Mouse (Mus musculus) ES-CJ7 (cell line): ENCODE measurements around the gene Sfxn1.

ENCODE experiments used
- DNase-seq: peaks from one replicate; pipeline ENCODE4 v3.0.0; 2011; ENCODE audit warnings: low read depth, low spot score

The Sfxn1 gene

DNA sequence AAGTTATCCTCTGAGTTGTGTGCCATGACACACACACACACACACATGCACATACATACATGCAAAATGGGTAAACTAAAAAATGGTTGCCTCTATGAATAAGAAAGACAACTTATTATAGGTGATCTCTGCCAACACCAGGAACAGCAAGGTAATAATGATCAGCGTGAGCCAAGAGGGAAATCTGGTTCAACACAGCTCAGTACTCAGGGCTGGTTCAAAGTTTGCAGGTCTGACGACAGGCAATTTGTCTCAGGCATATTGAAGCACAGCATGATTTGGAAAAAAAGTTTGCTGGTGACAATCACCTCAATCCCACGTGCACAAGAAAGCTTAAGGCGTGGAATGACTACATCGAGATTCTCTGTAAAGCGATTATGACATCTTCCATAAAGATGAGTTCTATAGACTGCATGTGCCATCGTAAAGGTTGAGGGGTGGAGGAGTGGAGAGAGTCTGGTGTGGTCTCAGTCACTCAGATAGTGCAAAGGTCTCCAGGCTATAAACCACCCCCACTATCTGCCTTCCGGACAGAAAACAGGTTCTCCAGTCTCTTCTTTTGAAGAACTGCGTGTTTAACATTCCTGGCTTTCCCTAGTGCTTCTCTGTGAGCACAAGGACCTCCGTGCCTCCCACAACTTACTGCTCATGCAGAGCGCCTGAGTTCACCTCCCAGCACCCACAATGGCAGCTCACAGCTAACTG, 6.0 kb downstream of the Sfxn1 start:
- DNase-seq: no peak

DNA sequence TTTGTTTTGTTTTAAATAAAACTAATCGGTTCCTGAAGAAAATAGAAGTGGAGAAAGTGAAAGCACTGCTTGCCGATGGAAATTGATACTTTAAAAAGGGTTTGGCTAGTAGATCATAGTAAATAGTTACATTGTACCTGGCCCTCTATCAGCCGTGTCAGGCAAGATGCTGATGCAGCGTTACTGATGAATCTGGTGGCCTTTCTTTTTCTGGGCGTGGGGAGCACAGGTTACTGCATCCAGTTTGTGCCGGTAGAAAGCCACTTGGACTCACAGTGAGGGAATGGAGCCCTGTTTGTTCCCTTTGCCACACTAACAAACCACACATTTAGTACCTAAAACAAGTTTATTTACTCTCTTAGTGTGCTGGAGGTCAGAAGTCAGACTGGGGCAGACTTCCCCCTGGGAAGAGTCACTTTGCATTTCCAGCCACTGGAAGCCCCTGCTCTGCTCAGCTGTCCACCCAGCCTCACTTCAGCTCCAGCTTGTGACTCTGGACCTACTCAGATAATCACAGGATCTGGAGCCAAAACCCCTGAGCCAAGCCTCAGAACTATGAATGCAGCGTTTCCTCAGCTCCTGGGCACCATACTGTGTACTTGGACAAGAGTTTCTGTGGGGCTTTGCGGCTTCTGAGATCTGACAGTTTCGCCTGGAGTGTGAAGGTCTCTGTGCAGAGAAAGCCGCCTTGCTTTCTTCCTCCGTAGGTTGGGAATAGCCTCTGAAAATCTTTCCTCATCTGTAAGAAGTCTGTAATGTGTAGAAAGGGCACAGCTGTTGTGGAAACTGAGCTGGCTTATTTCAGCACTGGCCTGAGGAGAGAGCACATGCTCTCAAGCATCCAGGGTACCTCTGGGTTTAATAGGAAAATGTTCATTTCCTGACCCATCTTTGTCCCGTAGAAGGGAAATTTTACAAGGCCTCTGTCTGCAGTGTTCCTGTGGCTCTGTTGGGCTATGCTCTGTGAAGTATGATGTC, 8.4 kb downstream of the Sfxn1 start:
- peak; percentile 23 for DNase-seq

DNA sequence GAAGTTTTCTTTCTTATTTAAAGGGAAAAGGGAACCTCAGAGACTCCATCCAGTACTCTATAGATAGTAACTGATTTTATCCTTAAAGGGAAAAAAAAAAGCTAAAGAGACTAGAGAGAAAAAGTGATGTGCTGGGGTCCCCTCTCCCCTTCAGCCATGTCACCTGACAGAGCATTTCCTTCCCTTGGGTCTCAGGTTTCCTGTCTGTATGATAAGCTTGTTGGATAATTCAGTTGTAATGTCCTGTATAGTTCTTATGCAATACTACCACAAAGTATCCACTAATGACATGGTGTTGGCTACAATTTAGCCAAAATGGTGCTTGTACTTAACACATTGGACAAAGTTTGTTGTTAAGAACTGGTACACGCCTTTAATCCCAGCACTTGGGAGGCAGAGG, 9.1 kb downstream of the Sfxn1 start:
- DNase-seq: no peak

DNA sequence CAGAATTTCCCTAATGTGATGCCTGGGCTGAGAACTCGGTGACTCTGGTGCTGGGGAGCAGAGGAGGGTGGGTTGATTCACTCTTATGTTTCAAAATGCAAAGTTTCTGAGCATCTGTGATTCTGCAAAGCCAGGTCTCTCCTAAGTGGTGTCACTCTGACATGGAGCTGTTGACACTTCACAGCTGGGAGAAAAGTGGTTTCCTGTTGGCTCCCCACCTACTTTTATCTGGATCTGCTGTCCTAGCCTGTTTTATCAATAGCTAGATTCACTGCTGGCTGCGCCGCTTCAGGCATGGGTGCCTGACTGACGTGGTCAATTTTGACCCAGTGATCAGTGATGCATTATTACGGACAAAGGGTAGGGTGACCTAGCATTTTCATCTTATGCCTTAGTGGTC, 11.3 kb downstream of the Sfxn1 start:
- DNase-seq: no peak

- no peak for DNase-seq
Observed at GRCm38 (mm10) chr13:54084178-54084577, 12.5 kb downstream of the Sfxn1 start.

DNA sequence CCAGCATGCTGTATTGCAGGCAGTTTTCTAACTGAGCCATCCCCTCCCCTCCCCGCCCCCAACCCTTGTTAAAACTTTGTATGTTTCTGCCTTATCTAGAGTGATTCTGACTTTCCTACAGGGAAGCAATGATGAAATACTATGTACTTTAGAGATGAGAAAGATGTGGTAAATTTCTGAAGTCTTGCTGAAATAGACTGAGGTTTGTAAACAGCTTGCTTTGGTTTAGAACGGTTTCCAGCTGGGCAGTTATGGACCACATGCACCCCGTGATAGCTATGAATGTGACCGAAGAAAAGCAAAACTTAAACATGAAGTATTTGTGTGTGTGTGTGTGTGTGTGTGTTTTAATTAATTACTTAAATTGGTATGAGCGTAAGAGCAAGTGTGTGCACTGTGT, 13.2 kb downstream of the Sfxn1 start:
- DNase-seq: no peak

DNA sequence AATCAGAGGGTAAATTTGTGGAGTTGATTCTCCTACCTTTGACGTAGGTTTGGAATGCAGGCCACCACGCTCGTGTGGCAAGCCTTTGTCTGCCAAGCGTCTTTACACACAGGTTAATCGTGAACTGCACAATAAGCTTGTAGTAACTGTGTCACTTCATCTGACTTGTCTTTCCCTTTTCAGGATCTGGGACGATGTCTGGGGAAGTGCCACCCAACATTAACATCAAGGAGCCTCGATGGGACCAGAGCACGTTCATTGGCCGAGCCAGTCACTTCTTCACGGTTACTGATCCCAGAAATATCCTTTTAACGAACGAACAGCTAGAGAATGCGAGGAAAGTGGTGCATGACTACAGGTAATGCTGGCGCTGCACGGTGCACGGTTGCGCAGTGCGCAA, 13.6 kb downstream of the Sfxn1 start:
- no peak for DNase-seq

GRCm38 (mm10) chr13:54091719-54092118, 20.1 kb downstream of the Sfxn1 start:
- DNase-seq: no peak

DNA sequence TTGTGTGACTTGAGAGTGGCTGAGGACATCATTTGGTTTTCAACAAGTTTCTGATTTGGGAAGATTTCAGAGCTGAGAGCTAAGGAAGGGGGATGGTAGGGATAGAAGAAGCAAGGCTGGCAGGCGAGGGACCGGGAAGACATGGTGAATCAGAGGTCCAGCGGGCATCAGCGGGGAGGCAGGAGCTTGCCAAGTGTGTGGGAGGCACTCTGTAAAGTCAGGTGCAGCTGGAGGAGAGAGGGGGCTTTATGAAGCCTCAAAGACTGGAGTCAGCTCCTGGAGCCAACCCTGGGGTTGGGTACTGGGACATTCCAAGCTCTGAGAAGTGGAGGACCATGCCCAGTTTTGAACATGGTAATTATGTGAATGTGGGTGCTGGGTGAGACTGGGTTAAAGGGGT, 22.7 kb downstream of the Sfxn1 start:
- DNase-seq: no peak

DNA sequence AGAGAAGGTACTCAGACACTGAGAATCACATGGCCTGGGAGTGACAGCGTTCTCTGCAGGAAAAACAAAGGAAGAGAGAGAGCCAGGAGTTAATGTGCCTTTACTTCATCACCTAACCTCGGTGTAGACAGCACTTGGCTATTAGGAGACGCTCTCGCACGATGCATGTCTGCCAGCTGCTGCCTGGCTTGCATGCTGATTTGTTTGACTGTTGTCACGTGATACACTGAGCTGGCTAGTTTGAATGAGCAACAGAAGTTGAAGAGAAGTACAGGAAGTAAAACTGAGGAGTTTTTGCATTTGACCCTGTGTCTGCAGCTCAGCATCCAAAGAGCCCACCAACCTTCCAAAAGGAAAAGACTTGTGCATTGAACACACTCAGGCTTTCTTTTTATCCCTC, 23.3 kb downstream of the Sfxn1 start:
- no peak for DNase-seq

GRCm38 (mm10) chr13:54095721-54096120, 24.1 kb downstream of the Sfxn1 start:
- DNase-seq: no peak

DNA sequence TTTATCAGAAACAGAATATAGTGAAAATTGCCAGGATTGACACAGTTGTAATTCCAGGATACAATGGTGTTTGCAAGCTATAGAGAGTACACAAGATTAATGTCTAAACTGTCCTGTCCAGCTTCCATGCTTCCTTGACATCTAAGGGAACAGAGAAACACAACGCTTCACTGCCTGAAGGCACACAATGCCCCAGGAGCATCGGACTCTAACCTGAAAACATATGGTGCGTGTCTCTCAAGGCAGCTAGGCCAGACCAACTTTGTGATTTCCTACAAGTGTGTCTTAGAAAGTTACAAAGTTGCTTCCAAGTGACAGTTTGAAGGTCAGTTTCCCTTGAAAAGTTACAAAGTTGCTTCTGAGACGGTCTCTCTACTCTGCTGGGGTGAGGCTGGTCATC, 25.6 kb downstream of the Sfxn1 start:
- DNase-seq: no peak

GRCm38 (mm10) chr13:54097797-54098196, 26.1 kb downstream of the Sfxn1 start:
- DNase-seq: no peak

DNA sequence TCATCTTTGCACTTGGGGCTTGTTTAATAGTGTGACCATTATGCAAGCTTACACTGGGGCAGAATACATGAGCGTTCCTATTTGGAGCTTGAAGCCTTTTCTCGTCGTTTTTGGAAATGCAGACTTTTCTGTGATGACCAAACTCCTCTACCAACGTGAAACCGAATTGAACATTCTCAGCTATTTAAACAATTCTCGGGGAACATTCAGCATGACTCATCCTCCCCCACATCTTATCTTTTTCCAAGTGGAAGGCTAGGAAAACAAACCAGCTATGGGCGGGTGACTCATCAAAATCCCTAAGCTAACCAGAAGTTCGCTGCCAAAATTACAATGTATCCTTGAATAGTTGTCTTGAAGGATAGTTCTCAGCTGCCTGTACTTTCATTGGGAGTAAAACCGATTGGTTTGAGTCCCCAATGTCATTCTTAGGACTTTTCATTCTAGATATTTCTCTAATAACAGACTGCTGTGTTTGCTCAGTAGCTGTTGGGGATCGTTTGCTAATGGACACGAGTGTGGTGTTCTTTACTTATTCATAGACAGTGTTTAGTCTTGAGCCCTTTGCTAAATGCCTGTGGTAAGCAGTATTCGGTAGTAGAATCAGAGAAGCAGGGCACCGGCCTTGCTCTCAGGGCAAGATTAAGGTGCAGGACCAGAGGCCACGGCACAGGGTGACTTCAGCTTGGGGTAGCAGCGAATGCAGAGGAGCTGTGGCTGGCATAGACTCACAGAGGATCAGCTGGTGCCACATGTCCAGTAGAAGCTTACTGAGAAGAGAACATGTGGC, 29.6 kb downstream of the Sfxn1 start:
- DNase-seq: no peak

DNA sequence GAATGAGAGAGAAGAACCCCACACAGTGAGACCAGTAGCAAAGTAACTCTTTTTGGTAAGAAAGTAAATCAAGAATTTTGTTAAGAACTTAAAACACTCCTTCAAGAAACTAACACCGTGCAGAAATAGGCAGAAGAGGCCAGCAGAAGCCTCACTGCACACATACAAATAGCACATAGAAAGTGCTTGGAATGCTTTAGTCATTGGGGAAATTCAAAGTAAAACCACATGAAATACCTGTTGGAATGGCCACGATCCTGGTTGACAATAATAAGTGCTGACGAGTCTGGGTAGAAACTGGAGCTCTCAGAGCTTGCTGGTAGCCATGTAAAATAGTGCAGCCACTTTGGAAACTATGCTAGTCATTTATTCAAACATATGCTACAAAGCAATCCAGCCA, 30.4 kb downstream of the Sfxn1 start:
- DNase-seq: no peak

DNA sequence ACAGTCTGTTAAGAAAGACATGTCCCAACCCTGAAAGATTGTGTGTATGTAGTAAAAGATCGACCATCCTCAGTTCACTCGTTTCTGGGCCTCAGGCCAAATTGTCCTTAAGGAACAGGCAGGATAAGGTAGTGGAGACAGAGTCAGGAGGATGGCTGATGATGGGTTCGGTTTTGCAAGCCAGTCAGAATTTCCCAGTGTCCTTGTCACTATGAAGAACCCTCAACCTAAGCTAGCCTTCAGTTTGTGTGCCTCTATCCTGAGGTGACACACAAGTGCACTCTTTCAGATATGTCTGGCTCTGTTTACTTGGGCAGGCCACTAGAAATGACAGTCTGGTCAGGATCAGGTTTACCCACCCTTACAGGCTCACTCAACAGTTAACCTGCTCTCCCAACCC, 31.6 kb downstream of the Sfxn1 start:
- DNase-seq: no peak

- no peak for DNase-seq
Observed at GRCm38 (mm10) chr13:54103866-54104265, 32.2 kb downstream of the Sfxn1 start.

- peak; percentile 89 for DNase-seq
Observed at GRCm38 (mm10) chr13:54113819-54114550, 42.3 kb downstream of the Sfxn1 start.

- no peak for DNase-seq
Observed at GRCm38 (mm10) chr13:54114931-54115330, 43.3 kb downstream of the Sfxn1 start.

- no peak for DNase-seq
Observed at GRCm38 (mm10) chr13:54115779-54116178, 44.1 kb downstream of the Sfxn1 start.

- DNase-seq: peak; percentile 92
Observed at GRCm38 (mm10) chr13:54118355-54118754, 46.7 kb downstream of the Sfxn1 start.
